Mouse (Mus musculus): ENCODE data around the gene Retsat. TPM values are rescaled to one million over a fixed set of nuclear protein-coding genes. Genes with fewer than 3 reads are reported as not detected.

Retsat gene
- polyA plus RNA-seq, 1 experiment from 2014 or later: 13.2 TPM

- no peak overlapping the region for H3K4me2 ChIP-seq
- 0 out of 2 replicates have a peak, but pooled peaks cover 7% of the 10 kb centered on the region for H3K36me3 ChIP-seq
- H3K4me1 ChIP-seq (replicated peaks): no peaks in the 10 kb centered on the region
- H3K9me3 ChIP-seq (replicated peaks): no peaks in the 10 kb centered on the region
- ATAC-seq (ENCODE audit: low read depth): no peak
- H3K27ac ChIP-seq: no peak overlapping the region
- DNase-seq: no peak
- no peaks in the 10 kb centered on the region for H3K27me3 ChIP-seq
- H3K4me3 ChIP-seq (replicated peaks): no peak overlapping the region
- no peak overlapping the region for H3K9ac ChIP-seq
Measured at GRCm38 (mm10) chr6:72590111-72590510, 8.2 kb upstream of the Retsat start.

- Histone ChIP-seq H3K4me3 (replicated peaks) (no peak overlapping the region), H3K9ac (no peak overlapping the region), H3K4me2 (no peak overlapping the region), H3K27ac (no peak overlapping the region), H3K9me3 (replicated peaks) (no peaks in the 10 kb centered on the region), H3K36me3 (no peaks in the 10 kb centered on the region), H3K4me1 (replicated peaks) (peaks cover 12% of the 10 kb centered on the region), H3K27me3 (no peaks in the 10 kb centered on the region)
- ATAC-seq (ENCODE audit: low read depth): no peak
- no peak for DNase-seq
- WGBS (ENCODE audit: insufficient replicate concordance): 64% methylated on average over 6 of the region's 6 CpGs
Measured at GRCm38 (mm10) chr6:72593011-72593803, 5.1 kb upstream of the Retsat start.

DNA sequence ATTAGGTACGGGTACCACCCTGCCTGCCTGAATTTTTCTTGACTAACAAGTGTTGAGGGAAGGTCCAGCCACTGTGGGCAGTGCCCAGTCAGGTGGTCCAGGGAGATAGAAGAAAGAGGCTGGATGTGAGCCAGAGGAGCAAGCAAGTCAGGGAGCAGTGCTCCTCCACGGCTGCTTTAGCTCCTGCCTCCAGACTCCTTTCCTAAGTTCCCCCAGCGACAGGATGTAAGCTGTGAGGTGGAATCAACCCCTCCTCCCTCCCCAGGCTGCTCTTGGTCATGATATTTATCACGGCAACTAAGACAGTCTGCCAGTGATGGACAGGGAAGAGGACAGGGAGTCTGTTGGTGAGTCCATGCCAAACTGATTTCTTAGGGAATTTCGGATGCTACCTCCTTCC is 4.4 kb upstream of the Retsat start:
- WGBS (ENCODE audit: insufficient replicate concordance): 44% methylated on average over 5 of the region's 5 CpGs

GRCm38 (mm10) chr6:72597083-72597874 is 996 bp upstream of the Retsat start:
- Histone ChIP-seq H3K27me3 (no peaks in the 10 kb centered on the region), H3K4me3 (replicated peaks) (peak overlapping the region; percentile 67), H3K4me2 (peak overlapping the region; percentile 84), H3K4me1 (replicated peaks) (peaks cover 27% of the 10 kb centered on the region), H3K27ac (no peak overlapping the region), H3K9ac (peak overlapping the region; percentile 75), H3K9me3 (replicated peaks) (no peaks in the 10 kb centered on the region), H3K36me3 (no peaks in the 10 kb centered on the region)
- no peak for ATAC-seq (ENCODE audit: low read depth)
- no peak for DNase-seq
- WGBS (ENCODE audit: insufficient replicate concordance): 47% methylated on average over 13 of the region's 13 CpGs

More for the DNA sequence above, 4.4 kb upstream of the Retsat start:
- Histone ChIP-seq H3K4me2 (no peak overlapping the region), H3K27me3 (no peaks in the 10 kb centered on the region), H3K9me3 (replicated peaks) (no peaks in the 10 kb centered on the region), H3K27ac (no peak overlapping the region), H3K4me3 (replicated peaks) (no peak overlapping the region), H3K36me3 (no peaks in the 10 kb centered on the region), H3K9ac (no peak overlapping the region), H3K4me1 (replicated peaks) (peaks cover 17% of the 10 kb centered on the region)
- DNase-seq (no peak), ATAC-seq (ENCODE audit: low read depth) (no peak)

DNA sequence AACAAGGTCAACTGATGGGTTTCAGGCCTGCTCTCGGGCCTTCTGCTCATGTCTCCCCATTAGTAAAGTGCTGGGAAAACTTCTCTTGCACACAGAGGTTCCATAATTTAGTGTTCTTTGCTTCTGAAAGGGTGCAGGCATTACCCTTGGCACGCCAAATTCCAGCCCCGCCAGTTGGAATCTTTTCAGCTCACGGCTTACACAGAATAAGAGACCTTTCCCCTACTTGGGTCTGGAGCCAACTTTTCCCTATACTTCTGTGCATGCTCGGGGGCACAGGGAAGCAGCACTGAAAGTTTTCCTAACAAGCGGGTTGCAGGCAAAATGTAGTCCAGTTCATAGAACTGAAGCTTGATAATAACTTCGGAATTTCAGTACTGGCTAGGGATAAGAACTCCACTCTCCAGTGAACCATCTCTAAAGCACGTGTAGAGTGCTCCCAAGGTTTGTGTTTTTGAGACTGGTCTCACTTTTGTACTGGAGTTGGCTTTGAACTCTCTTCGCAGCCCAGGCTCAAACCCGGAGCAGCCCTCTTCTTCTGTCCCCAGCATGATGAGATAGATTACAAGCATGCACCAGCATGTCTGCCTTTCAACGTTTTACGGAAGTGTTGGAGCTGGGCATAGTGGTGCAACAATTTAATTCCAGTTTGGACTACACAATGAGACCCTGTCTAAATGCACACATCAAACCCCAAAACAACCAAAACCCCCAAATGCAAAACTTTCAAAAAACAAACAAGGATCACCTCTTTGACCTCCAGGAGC is 699 bp downstream of the Retsat start:
- H3K9me3 ChIP-seq (replicated peaks): no peaks in the 10 kb centered on the region
- H3K36me3 ChIP-seq: peaks cover 5% of the 10 kb centered on the region
- no peak for ATAC-seq (ENCODE audit: low read depth)
- H3K4me2 ChIP-seq: peak overlapping the region; percentile 84
- no peaks in the 10 kb centered on the region for H3K27me3 ChIP-seq
- peak overlapping the region; percentile 63 for H3K27ac ChIP-seq
- peaks cover 27% of the 10 kb centered on the region for H3K4me1 ChIP-seq (replicated peaks)
- DNase-seq: no peak
- H3K4me3 ChIP-seq (replicated peaks): peak overlapping the region; percentile 67
- WGBS (ENCODE audit: insufficient replicate concordance): 32% methylated on average over 12 of the region's 12 CpGs
- H3K9ac ChIP-seq: peak overlapping the region; percentile 75

DNA sequence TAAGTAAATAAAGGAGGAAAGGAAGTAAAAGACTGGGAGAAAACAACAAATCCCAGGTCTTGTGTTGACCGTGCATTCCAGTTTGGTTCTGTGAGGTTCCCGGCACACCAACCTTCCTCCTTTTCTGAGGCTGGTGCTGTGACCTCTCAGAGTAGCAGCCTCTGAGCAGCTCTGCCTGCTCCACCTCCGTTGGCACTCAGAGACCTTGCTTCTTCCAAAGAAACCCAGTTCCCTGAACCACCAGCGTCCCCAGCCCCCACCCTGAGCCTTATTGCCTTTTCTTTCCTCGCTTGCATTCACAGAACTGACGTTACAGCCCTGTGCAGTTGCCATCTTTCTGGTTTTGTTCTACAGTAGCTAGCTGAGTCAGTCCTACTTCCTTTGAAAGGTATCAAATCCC is 1.9 kb downstream of the Retsat start:
- ATAC-seq (ENCODE audit: low read depth) (no peak), DNase-seq (no peak)
- 75% methylated on average over 6 of the region's 6 CpGs for WGBS (ENCODE audit: insufficient replicate concordance)
- H3K27ac ChIP-seq: no peak overlapping the region
- H3K36me3 ChIP-seq: peaks cover 17% of the 10 kb centered on the region
- no peaks in the 10 kb centered on the region for H3K27me3 ChIP-seq
- H3K4me2 ChIP-seq: no peak overlapping the region
- no peak overlapping the region for H3K4me3 ChIP-seq (replicated peaks)
- no peaks in the 10 kb centered on the region for H3K9me3 ChIP-seq (replicated peaks)
- peaks cover 30% of the 10 kb centered on the region for H3K4me1 ChIP-seq (replicated peaks)
- no peak overlapping the region for H3K9ac ChIP-seq

DNA sequence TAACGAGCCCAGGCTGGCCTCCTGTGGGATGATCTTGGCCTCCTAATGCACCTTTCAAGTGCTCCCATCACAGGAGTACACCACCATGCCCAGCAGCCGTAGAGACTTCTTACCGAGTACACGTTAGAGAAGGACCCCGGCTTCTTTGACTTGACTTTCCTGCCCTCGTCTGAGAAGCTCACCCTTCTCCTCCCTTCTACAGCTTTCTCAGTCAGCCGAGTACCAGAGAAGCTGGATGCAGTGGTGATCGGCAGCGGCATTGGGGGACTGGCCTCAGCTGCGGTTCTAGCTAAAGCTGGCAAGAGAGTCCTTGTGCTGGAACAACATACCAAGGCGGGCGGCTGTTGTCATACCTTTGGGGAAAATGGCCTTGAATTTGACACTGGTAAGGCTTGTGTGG is 2.5 kb downstream of the Retsat start:
- no peak overlapping the region for H3K4me2 ChIP-seq
- peaks cover 22% of the 10 kb centered on the region for H3K36me3 ChIP-seq
- DNase-seq: no peak
- H3K27me3 ChIP-seq: no peaks in the 10 kb centered on the region
- no peaks in the 10 kb centered on the region for H3K9me3 ChIP-seq (replicated peaks)
- no peak for ATAC-seq (ENCODE audit: low read depth)
- WGBS (ENCODE audit: insufficient replicate concordance): 81% methylated on average over 12 of the region's 12 CpGs
- H3K4me3 ChIP-seq (replicated peaks): no peak overlapping the region
- H3K9ac ChIP-seq: no peak overlapping the region
- H3K4me1 ChIP-seq (replicated peaks): peaks cover 30% of the 10 kb centered on the region
- no peak overlapping the region for H3K27ac ChIP-seq

- Histone ChIP-seq H3K9me3 (replicated peaks) (no peaks in the 10 kb centered on the region), H3K27me3 (no peaks in the 10 kb centered on the region), H3K4me3 (replicated peaks) (no peak overlapping the region), H3K4me2 (no peak overlapping the region), H3K27ac (no peak overlapping the region), H3K9ac (no peak overlapping the region), H3K36me3 (peaks cover 32% of the 10 kb centered on the region), H3K4me1 (replicated peaks) (peaks cover 28% of the 10 kb centered on the region)
- DNase-seq (peak; percentile 60), ATAC-seq (ENCODE audit: low read depth) (no peak)
- 29% methylated on average over 1 of the region's 1 CpGs for WGBS (ENCODE audit: insufficient replicate concordance)
Measured at GRCm38 (mm10) chr6:72601732-72602131, 3.5 kb downstream of the Retsat start.

- Histone ChIP-seq H3K36me3 (peaks cover 49% of the 10 kb centered on the region), H3K27ac (no peak overlapping the region), H3K4me3 (replicated peaks) (no peak overlapping the region), H3K4me1 (replicated peaks) (peaks cover 12% of the 10 kb centered on the region), H3K9ac (no peak overlapping the region), H3K27me3 (no peaks in the 10 kb centered on the region), H3K9me3 (replicated peaks) (no peaks in the 10 kb centered on the region), H3K4me2 (no peak overlapping the region)
- 86% methylated on average over 2 of the region's 2 CpGs for WGBS (ENCODE audit: insufficient replicate concordance)
- ATAC-seq (ENCODE audit: low read depth) (no peak), DNase-seq (no peak)
Measured at GRCm38 (mm10) chr6:72604066-72604465, 5.8 kb downstream of the Retsat start.

- H3K4me3 ChIP-seq (replicated peaks): no peak overlapping the region
- WGBS (ENCODE audit: insufficient replicate concordance): 77% methylated on average over 4 of the region's 4 CpGs
- ATAC-seq (ENCODE audit: low read depth) (no peak), DNase-seq (no peak)
- H3K27ac ChIP-seq: no peak overlapping the region
- H3K9ac ChIP-seq: no peak overlapping the region
- peaks cover 4% of the 10 kb centered on the region; the same call in 1 of the 2 replicates for H3K4me1 ChIP-seq (replicated peaks)
- H3K36me3 ChIP-seq: peaks cover 78% of the 10 kb centered on the region
- no peaks in the 10 kb centered on the region for H3K27me3 ChIP-seq
- H3K4me2 ChIP-seq: no peak overlapping the region
- no peaks in the 10 kb centered on the region for H3K9me3 ChIP-seq (replicated peaks)
Measured at GRCm38 (mm10) chr6:72607060-72607459, 8.8 kb downstream of the Retsat start.

DNA sequence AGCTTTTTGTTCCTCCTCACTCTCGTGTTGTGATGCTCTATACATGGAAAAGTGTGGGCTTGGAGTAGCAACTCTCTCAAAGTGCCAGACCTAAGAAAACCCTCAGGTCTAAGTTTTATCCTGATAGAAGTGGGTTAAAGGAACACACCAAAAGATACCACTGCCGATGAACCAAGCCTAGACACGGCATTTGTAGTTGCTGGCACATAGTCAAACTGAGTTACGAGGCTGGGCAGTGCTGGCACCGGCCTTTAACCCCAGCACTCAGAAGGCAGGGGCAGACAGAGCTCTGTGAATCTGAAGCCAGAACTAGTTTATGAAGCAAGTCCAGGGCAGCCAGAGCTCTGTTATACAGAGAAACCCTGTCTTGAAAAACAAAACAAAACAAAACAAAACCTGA is 9.4 kb downstream of the Retsat start:
- Histone ChIP-seq H3K9ac (no peak overlapping the region), H3K36me3 (peaks cover 81% of the 10 kb centered on the region), H3K9me3 (replicated peaks) (no peaks in the 10 kb centered on the region), H3K4me2 (no peak overlapping the region), H3K4me1 (replicated peaks) (peaks cover 3% of the 10 kb centered on the region; the same call in 1 of the 2 replicates), H3K27ac (no peak overlapping the region), H3K27me3 (no peaks in the 10 kb centered on the region), H3K4me3 (replicated peaks) (no peak overlapping the region)
- WGBS (ENCODE audit: insufficient replicate concordance): 78% methylated on average over 5 of the region's 5 CpGs
- ATAC-seq (ENCODE audit: low read depth) (no peak), DNase-seq (no peak)
